Mouse (Mus musculus) heart, adult 2 months (tissue): Measurements from ENCODE around the gene Samd4. TPM values are rescaled to one million over a fixed set of nuclear protein-coding genes. Genes with fewer than 3 reads are reported as not detected.

Source experiments
- DNase-seq, 2 experiments: peaks; one replicate each; pipeline ENCODE4 v3.0.0; 2021
- H3K27ac ChIP-seq: fragments of 200-600 bp; 2 replicates; pipeline ENCODE4 v1.8.1; 2022
- H3K27me3 ChIP-seq: fragments of 200-500 bp; 2 replicates; pipeline ENCODE4 v1.6.1; 2012; ENCODE audit warnings: mild to moderate bottlenecking, low read length, inconsistent platforms, mixed read lengths; ENCODE audit not compliant: control insufficient read depth, insufficient read depth
- H3K36me3 ChIP-seq: fragments of 200-500 bp; 2 replicates; pipeline ENCODE4 v1.6.1; 2012; ENCODE audit warnings: low read length, inconsistent platforms; ENCODE audit not compliant: control insufficient read depth, insufficient read depth
- H3K4me1 ChIP-seq: fragments of 200-500 bp; 2 replicates; pipeline ENCODE4 v1.6.1; 2011; ENCODE audit warnings: low read length; ENCODE audit not compliant: control insufficient read depth, insufficient read depth
- H3K4me3 ChIP-seq: fragments of 200-600 bp; 2 replicates; pipeline ENCODE4 v1.8.1; 2022
- H3K79me2 ChIP-seq: fragments of 200-500 bp; replicated peaks from 2 replicates; pipeline ENCODE4 v1.6.1; 2012; ENCODE audit warnings: mild to moderate bottlenecking, inconsistent platforms, low read length, moderate library complexity, mixed read lengths; ENCODE audit not compliant: control insufficient read depth, insufficient read depth
- H3K9ac ChIP-seq: fragments of 200-500 bp; 2 replicates; pipeline ENCODE4 v1.6.1; 2012; ENCODE audit warnings: low read depth, mild to moderate bottlenecking, control low read depth, inconsistent platforms, low read length, mixed read lengths
- CTCF ChIP-seq: fragments of 200-600 bp; IDR thresholded peaks from 2 replicates; pipeline ENCODE4 v1.8.1; 2022; ENCODE audit warnings: antibody characterized with exemption, mild to moderate bottlenecking, moderate library complexity
- EP300 ChIP-seq: fragments of 200-500 bp; IDR thresholded peaks from 2 replicates; pipeline ENCODE4 v1.6.1; 2011; ENCODE audit warnings: low read depth, low read length, control low read depth; ENCODE audit not compliant: insufficient read depth
- POLR2A ChIP-seq: fragments of 200-500 bp; IDR thresholded peaks from 2 replicates; pipeline ENCODE4 v1.6.1; 2011; ENCODE audit warnings: mild to moderate bottlenecking, low read depth, low read length, control low read depth; ENCODE audit not compliant: insufficient read depth
- WGBS: fragments of 180-500 bp; shearing (Covaris S2); methylation state at CpG from one replicate; pipeline ENCODE4 v1.1.7; 2018; 5-methylcytosine and 5-hydroxymethylcytosine counted together
- intact Hi-C: fragments of 180-260 bp; cut with DNase I; formaldehyde crosslinking; loops from one replicate; pipeline ENCODE4 v1.15.1; 2025
- polyA plus RNA-seq: library from polyadenylated mRNA; depleted of rRNA; stranded (reverse); fragments of >200 nt; gene quantifications from 2 replicates; pipeline ENCODE4 v1.2.3, GENCODE M21; 2012
- total RNA-seq, 2 experiments: library from RNA; stranded (reverse); gene quantifications; 2 replicates each; pipeline ENCODE4 v1.2.3; 2021

Samd4 gene
- total and polyA plus RNA-seq, 3 experiments = 23.8 to 62.3 (median 51.7) TPM

- no peak overlapping the region for H3K9ac ChIP-seq
- H3K27ac ChIP-seq = no peak overlapping the region
- no peak for DNase-seq
- WGBS = 74% methylated on average over 5 of the region's 5 CpGs
- no peak for TF ChIP-seq CTCF
- TF ChIP-seq EP300 = no peak
- TF ChIP-seq POLR2A = no peak
- no peaks in the 10 kb centered on the region for H3K27me3 ChIP-seq
- H3K79me2 ChIP-seq = peaks cover 1% of the 10 kb centered on the region; the same call in 1 of the 2 replicates
- peaks cover 17% of the 10 kb centered on the region for H3K36me3 ChIP-seq
- intact Hi-C loops = no loop called here
- peaks cover 21% of the 10 kb centered on the region for H3K4me1 ChIP-seq
- H3K4me3 ChIP-seq = no peak overlapping the region
Observed at GRCm38 (mm10) chr14:46920496-46920895, 37.8 kb downstream of the Samd4 start.

DNA sequence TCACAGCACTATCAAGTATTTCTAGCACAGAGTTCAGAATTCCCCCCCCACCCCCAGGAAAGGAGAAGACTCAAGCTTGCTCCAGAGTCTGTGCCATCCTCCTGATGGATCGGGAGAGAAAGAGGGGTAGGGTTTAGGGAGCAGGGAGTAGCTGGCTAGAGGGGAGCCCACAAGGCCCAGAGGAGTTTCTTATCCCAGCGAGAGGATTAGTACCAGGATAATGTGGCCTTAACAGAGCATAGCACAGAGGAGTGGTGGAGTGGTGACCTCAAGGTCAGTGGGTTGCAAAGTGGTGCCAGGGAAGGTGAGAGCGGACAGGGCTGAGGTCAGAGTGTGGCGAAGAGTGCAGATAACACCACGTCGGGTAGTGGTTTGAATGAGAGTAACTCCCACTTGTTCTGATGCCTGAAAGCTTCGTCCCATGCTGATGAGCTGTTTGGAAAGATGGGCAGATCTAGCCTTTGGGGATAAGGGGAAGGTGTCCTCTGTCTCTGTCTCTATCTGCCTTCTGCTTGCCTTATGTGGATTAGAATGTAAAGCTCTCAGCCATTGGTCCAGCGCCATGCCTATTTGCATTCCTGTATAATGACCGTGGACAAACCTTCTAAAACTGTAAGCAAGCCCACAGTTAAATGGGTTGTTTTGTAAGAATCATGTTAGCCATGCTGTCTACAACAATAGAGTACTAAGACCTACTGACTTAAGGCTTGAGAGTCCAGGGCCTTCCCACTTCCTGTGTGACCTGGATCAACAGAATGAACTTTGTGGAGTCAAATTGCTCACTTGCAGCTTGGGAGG lies 38.7 kb downstream of the Samd4 start:
- no peak overlapping the region for H3K9ac ChIP-seq
- H3K36me3 ChIP-seq = peaks cover 11% of the 10 kb centered on the region
- intact Hi-C loops = no loop called here
- no peak for TF ChIP-seq POLR2A
- TF ChIP-seq EP300 = no peak
- TF ChIP-seq CTCF = no peak
- no peak overlapping the region for H3K4me3 ChIP-seq
- H3K27ac ChIP-seq = no peak overlapping the region
- peaks cover 16% of the 10 kb centered on the region for H3K4me1 ChIP-seq
- H3K27me3 ChIP-seq = no peaks in the 10 kb centered on the region
- no peak for DNase-seq
- peaks cover 1% of the 10 kb centered on the region; the same call in 1 of the 2 replicates for H3K79me2 ChIP-seq
- WGBS = 76% methylated on average over 9 of the region's 9 CpGs

DNA sequence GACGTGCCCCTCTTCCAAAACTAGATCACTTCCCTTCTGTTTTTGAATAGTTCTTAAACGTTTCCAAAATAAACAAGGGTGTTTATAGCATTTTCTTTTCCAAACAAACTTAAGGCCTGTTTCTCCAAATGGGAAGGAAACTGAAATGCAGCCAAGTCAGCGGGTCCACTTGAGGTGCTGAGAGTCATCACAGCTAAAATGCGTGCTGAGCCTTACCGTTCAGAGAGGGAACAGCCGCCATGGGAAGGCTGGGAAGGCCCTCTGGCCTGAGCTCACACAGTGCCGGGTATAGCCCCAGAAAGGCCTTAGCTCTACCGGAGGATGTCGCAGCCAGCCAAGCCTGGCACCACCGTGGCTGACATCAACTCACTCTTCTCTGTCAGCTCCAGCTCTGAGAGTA lies 41.3 kb downstream of the Samd4 start:
- TF ChIP-seq POLR2A = no peak
- 0 out of 2 replicates have a peak, but pooled peaks have one; percentile 49 for TF ChIP-seq EP300
- 0 out of 2 replicates have a peak, but pooled peaks have one; percentile 5 for TF ChIP-seq CTCF
- WGBS = 10% methylated on average over 10 of the region's 10 CpGs
- Histone ChIP-seq H3K79me2 (no peaks in the 10 kb centered on the region; the same call in none of the 2 replicates), H3K4me1 (peaks cover 14% of the 10 kb centered on the region), H3K27me3 (no peaks in the 10 kb centered on the region), H3K4me3 (no peak overlapping the region), H3K9ac (no peak overlapping the region), H3K36me3 (peaks cover 7% of the 10 kb centered on the region), H3K27ac (peak overlapping the region; percentile 59)
- DNase-seq = peak; percentile 51 to 55
- intact Hi-C loops = loop anchor here (1.0 kb wide), 1 partner anchor 42 kb away; the partner anchor contains the start of gene Samd4

GRCm38 (mm10) chr14:46924422-46924821 lies 41.8 kb downstream of the Samd4 start:
- peak in 1 of 2 experiments; percentile 46 for DNase-seq
- Histone ChIP-seq H3K79me2 (no peaks in the 10 kb centered on the region; the same call in 1 of the 2 replicates), H3K36me3 (peaks cover 7% of the 10 kb centered on the region), H3K27ac (peak overlapping the region; percentile 59), H3K9ac (no peak overlapping the region), H3K4me1 (peaks cover 14% of the 10 kb centered on the region), H3K27me3 (no peaks in the 10 kb centered on the region), H3K4me3 (no peak overlapping the region)
- intact Hi-C loops = loop anchor here (1.0 kb wide), 1 partner anchor 42 kb away; the partner anchor contains the start of gene Samd4
- 58% methylated on average over 5 of the region's 5 CpGs for WGBS
- TF ChIP-seq POLR2A (no peak), CTCF (no peak), EP300 (no peak)

- TF ChIP-seq CTCF = no peak
- TF ChIP-seq EP300 = no peak
- intact Hi-C loops = no loop called here
- Histone ChIP-seq H3K36me3 (peaks cover 3% of the 10 kb centered on the region), H3K27me3 (no peaks in the 10 kb centered on the region), H3K4me3 (no peak overlapping the region), H3K27ac (no peak overlapping the region), H3K79me2 (no peaks in the 10 kb centered on the region; the same call in none of the 2 replicates), H3K9ac (no peak overlapping the region), H3K4me1 (peaks cover 10% of the 10 kb centered on the region)
- no peak for DNase-seq
- 96% methylated on average over 6 of the region's 6 CpGs for WGBS
Observed at GRCm38 (mm10) chr14:46928556-46928955, 45.9 kb downstream of the Samd4 start.

GRCm38 (mm10) chr14:46932121-46932520 lies 49.5 kb downstream of the Samd4 start:
- peaks cover 8% of the 10 kb centered on the region for H3K4me1 ChIP-seq
- TF ChIP-seq EP300 (no peak), CTCF (no peak), POLR2A (no peak)
- H3K79me2 ChIP-seq = peaks cover 1% of the 10 kb centered on the region; the same call in 1 of the 2 replicates
- no peak for DNase-seq
- peaks cover 7% of the 10 kb centered on the region for H3K36me3 ChIP-seq
- WGBS = 87% methylated on average over 13 of the region's 13 CpGs
- no peak overlapping the region for H3K27ac ChIP-seq
- H3K27me3 ChIP-seq = no peaks in the 10 kb centered on the region
- no peak overlapping the region for H3K4me3 ChIP-seq
- H3K9ac ChIP-seq = no peak overlapping the region
- intact Hi-C loops = no loop called here
